Mouse (Mus musculus) embryonic fibroblast, embryonic 13.5 days (primary cell): ENCODE measurements around the gene Gm49394. TPM values are rescaled to one million over a fixed set of nuclear protein-coding genes. Genes with fewer than 3 reads are reported as not detected.
A peak's percentile ranks its signal among the peaks of the same experiment; 100 is the strongest.

Experiments
- H3K27ac ChIP-seq: 2 replicates; pipeline ENCODE4 v1.5.1; 2012; ENCODE audit warnings: low read length, control low read depth, inconsistent platforms; ENCODE audit not compliant: insufficient read depth
- H3K4me1 ChIP-seq: 2 replicates; pipeline ENCODE4 v1.6.1; 2011; ENCODE audit warnings: low read length; ENCODE audit not compliant: control insufficient read depth, insufficient read depth
- H3K4me3 ChIP-seq: 2 replicates; pipeline ENCODE4 v1.5.1; 2011; ENCODE audit warnings: mild to moderate bottlenecking, control low read depth, low read length; ENCODE audit not compliant: insufficient read depth
- CTCF ChIP-seq: IDR thresholded peaks from 2 replicates; pipeline ENCODE4 v1.5.1; 2011; ENCODE audit warnings: mild to moderate bottlenecking, control low read depth, low read length, moderate library complexity, borderline replicate concordance; ENCODE audit not compliant: insufficient read depth
- POLR2A ChIP-seq: IDR thresholded peaks from 2 replicates; pipeline ENCODE4 v1.6.1; 2011; ENCODE audit warnings: low read depth, mild to moderate bottlenecking, control low read depth, low read length, moderate library complexity
- polyA plus RNA-seq: library from polyadenylated mRNA; stranded (reverse); fragments of >200 nt; gene quantifications from 2 replicates; pipeline ENCODE4 v1.2.4, GENCODE M21; 2011; ENCODE audit warnings: low read depth; ENCODE audit not compliant: missing spikeins, insufficient read length

Gene Gm49394
- polyA plus RNA-seq, 1 experiment, result 0.93 TPM

DNA sequence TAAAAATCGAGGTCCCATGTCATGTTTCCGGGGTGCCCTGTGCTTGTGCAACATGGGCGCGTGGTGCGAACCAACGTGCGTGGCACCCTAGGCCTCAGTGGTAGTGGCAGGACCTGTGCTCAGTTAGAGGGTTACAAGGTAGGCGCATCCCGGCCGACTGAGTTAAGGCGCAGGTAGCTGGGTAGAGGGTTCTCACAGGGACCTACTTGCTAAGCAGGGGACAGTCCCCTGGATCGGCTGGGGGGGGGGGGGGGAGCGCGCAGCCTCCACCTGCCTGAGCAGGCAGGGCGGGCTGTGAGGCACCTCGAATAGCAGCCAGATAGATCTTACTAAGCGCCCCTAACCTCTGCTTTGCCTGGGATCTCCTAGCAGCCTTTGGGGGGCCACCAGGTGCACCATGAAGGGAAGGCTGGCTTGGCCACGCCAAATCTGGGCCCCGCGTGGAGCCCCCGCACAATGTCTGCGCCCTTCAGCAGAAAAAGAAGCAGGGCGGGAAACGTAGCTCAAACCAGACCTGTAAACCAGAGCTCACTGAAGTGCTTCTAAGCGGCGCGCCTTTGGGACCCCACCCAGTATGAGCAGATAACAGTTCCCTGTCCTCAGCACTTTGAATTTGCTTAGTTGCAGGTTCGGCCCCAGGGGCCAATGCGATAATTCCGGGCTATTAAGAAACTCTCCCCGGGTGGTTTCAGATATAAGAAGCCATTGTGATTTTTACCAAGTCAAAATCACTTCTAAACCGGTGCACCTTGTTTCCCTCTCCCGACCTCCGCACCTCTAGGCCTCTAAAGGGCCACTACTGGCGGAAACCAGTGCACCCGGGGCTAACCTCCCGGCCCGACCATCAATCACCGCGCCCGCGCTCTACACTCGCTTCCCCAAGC, 9.7 kb downstream of the Gm49394 start:
- TF ChIP-seq POLR2A (no peak), CTCF (no peak)
- Histone ChIP-seq H3K4me3 (peak overlapping the region; percentile 48), H3K4me1 (no peaks in the 10 kb centered on the region), H3K27ac (peak overlapping the region; percentile 44)

DNA sequence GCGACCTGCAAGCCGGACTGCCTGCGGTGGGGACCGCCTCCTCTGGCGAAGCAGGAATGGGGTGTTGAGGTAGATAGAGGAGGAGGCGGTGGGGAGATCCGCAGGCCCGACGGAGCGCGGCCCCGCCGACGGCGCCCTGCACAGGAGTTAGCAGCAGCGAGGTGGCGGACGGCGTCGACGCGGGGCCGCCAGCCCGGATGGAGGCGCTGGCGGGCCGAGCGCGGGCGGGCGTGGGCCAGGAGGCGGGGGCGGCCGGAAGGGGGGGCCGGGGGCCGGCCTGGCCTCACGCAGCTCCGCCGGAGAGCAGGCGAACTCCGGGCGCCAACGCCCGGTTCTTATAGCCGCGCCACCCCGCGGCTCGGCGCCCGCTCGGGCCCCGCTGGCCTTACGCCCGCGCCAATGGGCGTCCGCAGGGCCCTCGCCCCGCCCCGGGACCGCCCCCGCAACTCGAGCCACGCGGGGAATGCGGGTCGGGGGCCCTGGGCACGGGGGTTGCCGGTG, 10.5 kb downstream of the Gm49394 start:
- TF ChIP-seq POLR2A (peak; percentile 10; the same call in 1 of the 2 replicates), CTCF (no peak)
- H3K4me3 ChIP-seq, result peak overlapping the region; percentile 52

DNA sequence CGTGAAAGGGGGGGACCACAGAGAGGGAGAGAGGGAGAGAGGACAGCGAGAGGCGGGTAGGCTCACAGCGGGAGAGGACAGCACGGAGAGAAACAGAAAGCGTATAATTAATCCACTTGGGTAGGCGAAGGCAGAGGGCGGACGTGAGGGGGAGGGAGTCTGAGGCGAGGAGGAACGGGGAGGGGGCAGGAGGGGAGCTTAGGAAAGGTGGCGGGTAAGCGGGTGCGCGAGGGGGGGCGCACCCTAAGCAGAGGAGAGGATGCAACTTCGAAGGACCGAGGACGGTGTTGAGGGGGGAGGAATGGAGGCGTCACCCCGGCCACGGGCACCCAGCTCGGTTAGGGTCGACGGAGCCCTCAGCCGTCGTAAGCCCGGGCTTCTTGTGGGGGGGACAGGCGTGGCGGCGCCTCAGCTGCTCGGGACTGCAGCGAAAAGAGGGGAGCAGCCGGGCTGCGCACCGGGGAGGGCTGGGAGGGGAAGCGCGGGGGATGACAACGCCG, 11.0 kb downstream of the Gm49394 start:
- H3K27ac ChIP-seq, result peak overlapping the region; percentile 49
- no peaks in the 10 kb centered on the region for H3K4me1 ChIP-seq
- peak overlapping the region; percentile 52 for H3K4me3 ChIP-seq
- TF ChIP-seq POLR2A, result peak; percentile 35; the same call in 1 of the 2 replicates
- TF ChIP-seq CTCF, result no peak

More for the DNA sequence above, 10.5 kb downstream of the Gm49394 start:
- Histone ChIP-seq H3K27ac (no peak overlapping the region), H3K4me1 (no peaks in the 10 kb centered on the region)

DNA sequence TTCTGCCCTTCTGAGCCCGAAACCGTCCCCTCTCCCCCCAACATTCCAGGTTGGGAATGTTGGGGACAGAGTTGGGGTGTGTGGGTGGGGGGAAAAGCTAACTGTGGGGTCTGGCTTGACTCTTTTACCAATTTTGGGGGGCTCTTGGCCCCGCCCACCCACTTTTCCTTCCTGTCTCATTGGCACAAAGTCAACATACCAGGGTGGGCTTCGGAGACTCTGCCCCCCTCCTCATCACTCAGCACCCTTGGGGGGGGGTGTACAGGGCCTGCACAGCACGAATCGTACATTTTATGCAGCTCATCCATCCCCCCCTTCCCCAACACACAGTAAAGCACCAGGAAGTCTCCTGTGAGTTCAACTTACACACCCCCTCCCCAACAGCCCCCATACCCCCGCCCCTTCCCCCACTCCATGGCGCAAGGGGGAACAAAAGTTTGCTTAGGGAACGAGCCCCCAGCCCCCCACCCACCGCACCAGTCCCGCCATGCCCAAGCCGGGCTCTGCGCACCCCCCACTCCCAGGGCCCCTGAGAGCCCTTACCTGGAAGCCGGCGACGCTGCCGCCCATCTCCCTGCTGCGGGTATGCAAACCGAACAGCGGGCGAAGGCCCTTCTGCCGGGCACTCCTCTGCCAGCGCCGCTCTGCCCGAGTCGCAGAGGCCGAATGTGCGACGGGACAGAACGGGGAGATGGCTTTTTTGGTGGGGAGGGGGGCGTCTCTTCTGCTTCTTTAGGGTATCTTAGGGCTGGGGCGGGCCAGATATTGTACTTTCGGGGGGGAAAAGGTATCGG, 11.7 kb downstream of the Gm49394 start:
- no peaks in the 10 kb centered on the region for H3K4me1 ChIP-seq
- H3K4me3 ChIP-seq, result peak overlapping the region; percentile 52
- TF ChIP-seq POLR2A (no peak), CTCF (no peak)
- H3K27ac ChIP-seq, result peak overlapping the region; percentile 49

DNA sequence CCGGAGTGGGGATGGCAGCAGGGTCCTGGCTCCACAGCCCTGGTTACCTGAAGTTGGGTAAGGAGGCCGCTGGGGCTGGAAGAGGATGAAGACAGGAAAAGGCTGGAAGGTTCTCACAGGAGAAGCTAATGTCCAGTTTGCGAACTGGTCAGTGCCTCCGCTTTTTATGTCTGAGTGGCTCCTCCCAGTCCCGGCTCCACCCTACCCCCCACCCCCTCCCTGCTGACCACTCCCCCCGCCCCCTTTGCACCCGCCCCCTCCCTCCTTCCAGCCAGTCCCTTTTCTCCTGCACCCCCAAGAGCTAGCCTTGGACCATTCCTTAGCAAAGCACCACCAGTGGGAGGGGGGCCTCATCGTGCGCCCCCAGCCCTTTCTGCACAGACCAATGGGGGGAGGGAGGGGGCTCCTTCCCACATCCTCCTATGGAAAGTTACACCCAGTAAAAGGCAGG, 12.4 kb downstream of the Gm49394 start:
- peak overlapping the region; percentile 52 for H3K4me3 ChIP-seq
- TF ChIP-seq POLR2A (peak; percentile 96), CTCF (no peak)
- H3K4me1 ChIP-seq, result no peaks in the 10 kb centered on the region
- H3K27ac ChIP-seq, result no peak overlapping the region

DNA sequence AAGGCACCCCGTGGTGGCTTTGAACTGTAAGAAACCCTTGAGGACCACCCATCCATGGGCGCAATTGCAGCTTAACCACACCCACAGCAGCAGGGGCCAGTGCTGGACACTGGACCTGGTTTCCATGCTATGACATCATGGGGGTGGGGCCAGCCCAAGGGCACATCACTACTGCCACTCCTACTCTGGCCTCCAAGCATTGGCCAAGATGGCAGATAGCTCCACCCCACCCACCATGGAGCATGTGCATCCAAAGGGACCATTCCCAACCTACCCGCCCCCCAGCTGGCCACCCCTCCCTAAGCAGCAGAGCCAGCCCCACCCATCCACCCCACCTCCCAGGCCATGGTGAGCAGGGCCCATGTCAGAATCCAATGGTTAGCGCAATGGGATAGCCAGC, 13.7 kb downstream of the Gm49394 start:
- TF ChIP-seq CTCF, result no peak
- TF ChIP-seq POLR2A, result peak; percentile 20; the same call in 1 of the 2 replicates
- no peaks in the 10 kb centered on the region for H3K4me1 ChIP-seq
- no peak overlapping the region for H3K27ac ChIP-seq
- peak overlapping the region; percentile 42 for H3K4me3 ChIP-seq

DNA sequence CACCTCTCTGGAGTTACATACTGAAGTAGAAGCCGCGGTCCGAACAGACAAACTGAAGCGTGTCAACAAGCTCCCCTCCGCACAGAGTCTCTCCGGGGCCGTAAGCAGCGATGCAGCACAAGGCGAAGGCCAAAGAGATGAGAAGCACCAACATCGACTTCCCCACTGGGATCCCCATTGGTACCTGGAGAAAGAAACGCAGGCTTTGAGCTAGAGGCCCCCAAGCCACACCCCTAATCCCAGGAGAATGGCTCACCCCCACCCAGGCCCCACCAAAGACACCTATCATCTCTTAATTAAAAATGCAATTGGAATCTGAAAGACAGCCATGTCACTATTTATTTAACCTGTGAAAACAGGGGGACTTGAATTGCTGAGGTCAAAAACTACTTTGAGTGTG, 14.1 kb downstream of the Gm49394 start:
- no peaks in the 10 kb centered on the region for H3K4me1 ChIP-seq
- TF ChIP-seq CTCF, result no peak
- TF ChIP-seq POLR2A, result peak; percentile 13; the same call in 1 of the 2 replicates

DNA sequence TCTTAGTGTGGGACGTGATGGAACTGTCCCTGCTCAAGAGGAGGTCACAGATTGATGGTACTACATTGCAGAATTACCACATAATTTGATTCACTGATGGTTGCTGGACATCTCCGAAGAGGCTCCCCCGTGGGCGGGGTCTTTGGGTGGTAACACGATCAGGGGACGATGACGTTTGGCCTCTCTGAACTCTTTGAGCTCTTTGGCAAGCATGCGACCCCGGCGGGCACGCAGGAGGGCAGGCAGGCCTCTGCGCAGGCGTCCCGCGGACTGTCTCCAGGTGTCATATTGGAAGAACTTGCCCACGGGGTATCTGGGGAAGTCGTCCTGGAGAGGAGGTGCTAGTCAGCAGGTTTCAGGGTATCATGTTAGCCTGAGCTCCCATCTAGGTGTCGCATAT, 16.0 kb downstream of the Gm49394 start:
- TF ChIP-seq POLR2A, result no peak
- no peak for TF ChIP-seq CTCF
- Histone ChIP-seq H3K4me1 (no peaks in the 10 kb centered on the region), H3K4me3 (0 out of 2 replicates have a peak overlapping the region, but pooled peaks have one; percentile 6), H3K27ac (no peak overlapping the region)

More for the DNA sequence above, 14.1 kb downstream of the Gm49394 start:
- Histone ChIP-seq H3K27ac (no peak overlapping the region), H3K4me3 (peak overlapping the region; percentile 40)

DNA sequence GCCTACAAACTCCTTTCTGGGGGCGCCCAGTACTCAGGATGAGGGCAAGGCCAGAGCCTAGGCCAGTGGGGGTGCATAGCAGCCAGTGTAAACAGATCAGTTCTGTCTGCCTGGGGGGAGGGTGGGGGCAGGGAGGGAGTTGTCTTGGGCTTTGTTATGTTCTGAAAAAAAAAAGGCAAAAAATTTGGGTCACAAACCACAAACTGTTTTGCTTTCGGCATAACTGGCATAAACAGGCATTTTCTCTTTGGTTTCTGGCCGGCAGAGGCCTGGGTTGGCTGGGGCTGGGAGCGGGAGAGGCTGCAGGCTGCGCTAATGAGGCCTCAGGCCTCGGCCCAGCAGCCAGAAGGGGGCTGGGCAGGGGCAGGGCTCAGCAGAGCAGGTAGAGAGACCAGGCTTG, 23.1 kb downstream of the Gm49394 start:
- no peaks in the 10 kb centered on the region; the same call in 1 of the 2 replicates for H3K4me1 ChIP-seq
- H3K4me3 ChIP-seq, result no peak overlapping the region
- no peak overlapping the region for H3K27ac ChIP-seq
- no peak for TF ChIP-seq POLR2A
- TF ChIP-seq CTCF, result no peak

DNA sequence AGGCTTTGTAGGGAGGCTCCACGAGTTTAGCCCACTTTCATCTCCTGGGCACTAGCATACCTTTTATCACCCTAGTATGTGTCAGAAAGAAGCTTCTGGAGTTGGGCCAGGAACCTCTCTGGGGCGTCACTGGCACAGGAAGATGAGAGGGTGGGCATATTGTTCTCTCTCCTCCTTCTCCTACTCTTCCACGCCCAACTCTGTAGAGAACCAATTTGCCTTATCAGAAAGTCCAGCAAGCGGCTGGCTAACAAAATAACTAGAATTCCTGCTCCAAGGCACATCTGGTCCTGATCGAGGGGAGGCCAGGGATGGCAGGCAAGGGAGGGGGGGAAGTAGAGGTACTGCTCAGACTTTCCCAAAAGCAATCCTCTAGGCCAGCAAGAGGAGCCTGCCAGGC, 24.7 kb downstream of the Gm49394 start:
- Histone ChIP-seq H3K4me3 (no peak overlapping the region), H3K27ac (no peak overlapping the region), H3K4me1 (no peaks in the 10 kb centered on the region; the same call in 1 of the 2 replicates)
- TF ChIP-seq CTCF (no peak), POLR2A (no peak)
